Mouse (Mus musculus): ENCODE data around the gene Ssh2. TPM values are rescaled to one million over a fixed set of nuclear protein-coding genes. Genes with fewer than 3 reads are reported as not detected.

Gene Ssh2
- polyA plus RNA-seq, 1 experiment from 2014 or later, result 10.2 TPM

- H3K27ac ChIP-seq (ENCODE audit: low read depth, low read length), result peak overlapping the region; percentile 2; the same call in 1 of the 2 replicates
- H3K4me1 ChIP-seq (ENCODE audit: control insufficient read depth, insufficient read depth, low read length), result peaks cover 25% of the 10 kb centered on the region
- WGBS, result 46% methylated on average over 6 of the region's 6 CpGs
- ATAC-seq (ENCODE audit: low FRiP score, low TSS enrichment), result no peak
- no peaks in the 10 kb centered on the region for H3K36me3 ChIP-seq (ENCODE audit: control insufficient read depth, insufficient read depth, low read length)
- no peak overlapping the region for H3K4me3 ChIP-seq (ENCODE audit: low read length)
- no peaks in the 10 kb centered on the region for H3K27me3 ChIP-seq (ENCODE audit: control insufficient read depth, insufficient read depth, low read length)
- no peaks in the 10 kb centered on the region for H3K9me3 ChIP-seq (ENCODE audit: control insufficient read depth, low read length)
- no peak overlapping the region for H3K4me2 ChIP-seq (replicated peaks; ENCODE audit: low read depth, low read length)
- no peak overlapping the region for H3K9ac ChIP-seq (ENCODE audit: low read depth, low read length)
These were observed 269.1 kb downstream of the Ssh2 start for GRCm38 (mm10) chr11:77485229-77485628.

GRCm38 (mm10) chr11:77486798-77487197 is 270.7 kb downstream of the Ssh2 start:
- ATAC-seq (ENCODE audit: low FRiP score, low TSS enrichment), result no peak
- Histone ChIP-seq H3K9ac (ENCODE audit: low read depth, low read length) (no peak overlapping the region), H3K27me3 (ENCODE audit: control insufficient read depth, insufficient read depth, low read length) (no peaks in the 10 kb centered on the region), H3K4me3 (ENCODE audit: low read length) (no peak overlapping the region), H3K27ac (ENCODE audit: low read depth, low read length) (no peak overlapping the region), H3K4me1 (ENCODE audit: control insufficient read depth, insufficient read depth, low read length) (peaks cover 34% of the 10 kb centered on the region), H3K36me3 (ENCODE audit: control insufficient read depth, insufficient read depth, low read length) (no peaks in the 10 kb centered on the region), H3K9me3 (ENCODE audit: control insufficient read depth, low read length) (no peaks in the 10 kb centered on the region), H3K4me2 (replicated peaks; ENCODE audit: low read depth, low read length) (no peak overlapping the region)
- WGBS, result 84% methylated on average over 5 of the region's 5 CpGs

GRCm38 (mm10) chr11:77488771-77489581 is 272.9 kb downstream of the Ssh2 start:
- WGBS, result 3% methylated on average over 51 of the region's 55 CpGs
- Histone ChIP-seq H3K4me3 (ENCODE audit: low read length) (peak overlapping the region; percentile 84), H3K27me3 (ENCODE audit: control insufficient read depth, insufficient read depth, low read length) (no peaks in the 10 kb centered on the region), H3K36me3 (ENCODE audit: control insufficient read depth, insufficient read depth, low read length) (no peaks in the 10 kb centered on the region), H3K27ac (ENCODE audit: low read depth, low read length) (no peak overlapping the region), H3K9me3 (ENCODE audit: control insufficient read depth, low read length) (no peaks in the 10 kb centered on the region), H3K9ac (ENCODE audit: low read depth, low read length) (peak overlapping the region; percentile 87), H3K4me1 (ENCODE audit: control insufficient read depth, insufficient read depth, low read length) (peaks cover 37% of the 10 kb centered on the region), H3K4me2 (replicated peaks; ENCODE audit: low read depth, low read length) (peak overlapping the region; percentile 96)
- ATAC-seq (ENCODE audit: low FRiP score, low TSS enrichment), result no peak

GRCm38 (mm10) chr11:77489591-77490235 is 273.6 kb downstream of the Ssh2 start, which contains the start of gene Ankrd13b:
Gene Ankrd13b (minus strand): TSS chr11:77489678.
- ATAC-seq (ENCODE audit: low FRiP score, low TSS enrichment), result peak; percentile 46
- H3K4me2 ChIP-seq (replicated peaks; ENCODE audit: low read depth, low read length), result peak within 1 kb of the TSS; percentile 96
- WGBS, result 0% methylated on average over 50 of the region's 87 CpGs
- no peak within 1 kb of the TSS for H3K27ac ChIP-seq (ENCODE audit: low read depth, low read length)
- H3K9ac ChIP-seq (ENCODE audit: low read depth, low read length), result peak within 1 kb of the TSS; percentile 87
- peaks cover 41% of the 10 kb centered on the region for H3K4me1 ChIP-seq (ENCODE audit: control insufficient read depth, insufficient read depth, low read length)
- H3K4me3 ChIP-seq (ENCODE audit: low read length), result peak within 1 kb of the TSS; percentile 84
- H3K36me3 ChIP-seq (ENCODE audit: control insufficient read depth, insufficient read depth, low read length), result no peaks in the 10 kb centered on the region
- no peaks in the 10 kb centered on the region for H3K9me3 ChIP-seq (ENCODE audit: control insufficient read depth, low read length)
- no peaks in the 10 kb centered on the region for H3K27me3 ChIP-seq (ENCODE audit: control insufficient read depth, insufficient read depth, low read length)

- Histone ChIP-seq H3K9me3 (ENCODE audit: control insufficient read depth, low read length) (no peaks in the 10 kb centered on the region), H3K9ac (ENCODE audit: low read depth, low read length) (peak overlapping the region; percentile 87; the same call in 1 of the 2 replicates), H3K36me3 (ENCODE audit: control insufficient read depth, insufficient read depth, low read length) (no peaks in the 10 kb centered on the region), H3K4me1 (ENCODE audit: control insufficient read depth, insufficient read depth, low read length) (peaks cover 44% of the 10 kb centered on the region), H3K4me2 (replicated peaks; ENCODE audit: low read depth, low read length) (peak overlapping the region; percentile 96), H3K27me3 (ENCODE audit: control insufficient read depth, insufficient read depth, low read length) (no peaks in the 10 kb centered on the region), H3K4me3 (ENCODE audit: low read length) (no peak overlapping the region), H3K27ac (ENCODE audit: low read depth, low read length) (no peak overlapping the region)
- 72% methylated on average over 6 of the region's 6 CpGs for WGBS
- no peak for ATAC-seq (ENCODE audit: low FRiP score, low TSS enrichment)
These were observed 274.4 kb downstream of the Ssh2 start for GRCm38 (mm10) chr11:77490451-77490850.

GRCm38 (mm10) chr11:77491123-77491501 is 275.0 kb downstream of the Ssh2 start:
- Histone ChIP-seq H3K4me1 (ENCODE audit: control insufficient read depth, insufficient read depth, low read length) (peaks cover 46% of the 10 kb centered on the region), H3K9me3 (ENCODE audit: control insufficient read depth, low read length) (no peaks in the 10 kb centered on the region), H3K9ac (ENCODE audit: low read depth, low read length) (peak overlapping the region; percentile 93; the same call in 1 of the 2 replicates), H3K27ac (ENCODE audit: low read depth, low read length) (peak overlapping the region; percentile 87), H3K4me2 (replicated peaks; ENCODE audit: low read depth, low read length) (peak overlapping the region; percentile 95), H3K27me3 (ENCODE audit: control insufficient read depth, insufficient read depth, low read length) (no peaks in the 10 kb centered on the region), H3K4me3 (ENCODE audit: low read length) (peak overlapping the region; percentile 89), H3K36me3 (ENCODE audit: control insufficient read depth, insufficient read depth, low read length) (no peaks in the 10 kb centered on the region)
- ATAC-seq (ENCODE audit: low FRiP score, low TSS enrichment), result peak; percentile 75
- under 1% methylated on average over 13 of the region's 13 CpGs for WGBS

GRCm38 (mm10) chr11:77491502-77492291 is 275.6 kb downstream of the Ssh2 start:
- peak overlapping the region; percentile 89 for H3K4me3 ChIP-seq (ENCODE audit: low read length)
- H3K27me3 ChIP-seq (ENCODE audit: control insufficient read depth, insufficient read depth, low read length), result no peaks in the 10 kb centered on the region
- H3K4me1 ChIP-seq (ENCODE audit: control insufficient read depth, insufficient read depth, low read length), result peaks cover 49% of the 10 kb centered on the region
- H3K36me3 ChIP-seq (ENCODE audit: control insufficient read depth, insufficient read depth, low read length), result no peaks in the 10 kb centered on the region
- WGBS, result 0% methylated on average over 23 of the region's 23 CpGs
- no peaks in the 10 kb centered on the region for H3K9me3 ChIP-seq (ENCODE audit: control insufficient read depth, low read length)
- H3K27ac ChIP-seq (ENCODE audit: low read depth, low read length), result peak overlapping the region; percentile 87
- H3K4me2 ChIP-seq (replicated peaks; ENCODE audit: low read depth, low read length), result peak overlapping the region; percentile 95
- ATAC-seq (ENCODE audit: low FRiP score, low TSS enrichment), result peak; percentile 75
- H3K9ac ChIP-seq (ENCODE audit: low read depth, low read length), result peak overlapping the region; percentile 93

- Histone ChIP-seq H3K27me3 (ENCODE audit: control insufficient read depth, insufficient read depth, low read length) (no peaks in the 10 kb centered on the region), H3K4me3 (ENCODE audit: low read length) (peak overlapping the region; percentile 89), H3K9me3 (ENCODE audit: control insufficient read depth, low read length) (no peaks in the 10 kb centered on the region), H3K36me3 (ENCODE audit: control insufficient read depth, insufficient read depth, low read length) (no peaks in the 10 kb centered on the region), H3K27ac (ENCODE audit: low read depth, low read length) (peak overlapping the region; percentile 87), H3K9ac (ENCODE audit: low read depth, low read length) (peak overlapping the region; percentile 93), H3K4me2 (replicated peaks; ENCODE audit: low read depth, low read length) (peak overlapping the region; percentile 95), H3K4me1 (ENCODE audit: control insufficient read depth, insufficient read depth, low read length) (peaks cover 55% of the 10 kb centered on the region)
- under 1% methylated on average over 17 of the region's 18 CpGs for WGBS
- no peak for ATAC-seq (ENCODE audit: low FRiP score, low TSS enrichment)
These were observed 276.3 kb downstream of the Ssh2 start for GRCm38 (mm10) chr11:77492311-77492871.

Measured in kidney, embryonic 14.5 days (tissue).